Mouse (Mus musculus) neural tube, embryonic 13.5 days (tissue): ENCODE measurements around the gene Bank1. TPM values are rescaled to one million over a fixed set of nuclear protein-coding genes. Genes with fewer than 3 reads are reported as not detected.

Source experiments
- ATAC-seq: fragments of 200-750 bp; cut with Nextera tagmentation; 2 replicates; pipeline ENCODE4 v1.8.0; 2017; ENCODE audit warnings: low read depth, mild to moderate bottlenecking, moderate TSS enrichment, moderate library complexity
- H3K27ac ChIP-seq: fragments of 300-500 bp; sonication (generic); replicated peaks from 2 replicates; pipeline ENCODE4 v1.5.1; 2015; ENCODE audit warnings: moderate library complexity, mild to moderate bottlenecking, inconsistent platforms
- H3K27me3 ChIP-seq: fragments of 300-500 bp; sonication (generic); 2 replicates; pipeline ENCODE4 v1.6.1; 2015; ENCODE audit warnings: mild to moderate bottlenecking, inconsistent platforms
- H3K36me3 ChIP-seq: fragments of 300-500 bp; sonication (generic); 2 replicates; pipeline ENCODE4 v1.6.1; 2015; ENCODE audit warnings: mild to moderate bottlenecking, inconsistent platforms
- H3K4me1 ChIP-seq: fragments of 300-500 bp; sonication (generic); replicated peaks from 2 replicates; pipeline ENCODE4 v1.6.1; 2015; ENCODE audit warnings: inconsistent platforms
- H3K4me2 ChIP-seq: fragments of 300-500 bp; sonication (generic); 2 replicates; pipeline ENCODE4 v1.6.1; 2015; ENCODE audit warnings: inconsistent platforms, mild to moderate bottlenecking, moderate library complexity
- H3K4me3 ChIP-seq: fragments of 300-500 bp; sonication (generic); 2 replicates; pipeline ENCODE4 v1.5.1; 2015; ENCODE audit warnings: mild to moderate bottlenecking, inconsistent platforms
- H3K9ac ChIP-seq: fragments of 300-500 bp; sonication (generic); 2 replicates; pipeline ENCODE4 v1.6.1; 2015; ENCODE audit warnings: moderate library complexity, mild to moderate bottlenecking, inconsistent platforms
- H3K9me3 ChIP-seq: fragments of 300-500 bp; sonication (generic); 2 replicates; pipeline ENCODE4 v1.6.1; 2016; ENCODE audit warnings: inconsistent platforms
- WGBS: fragments of 180-500 bp; shearing (Covaris S2); methylation state at CpG from one replicate; pipeline ENCODE4 v1.1.7; 2015; 5-methylcytosine and 5-hydroxymethylcytosine counted together
- polyA plus RNA-seq: library from polyadenylated mRNA; unstranded; fragments of >200 nt; fragmentation: Nextera tagmentation; extraction: Ambion mirVana; gene quantifications from 2 replicates; pipeline ENCODE4 v1.2.1, GENCODE M21; 2015

Gene Bank1
- polyA plus RNA-seq, 1 experiment from 2014 or later, result 0.64 TPM

DNA sequence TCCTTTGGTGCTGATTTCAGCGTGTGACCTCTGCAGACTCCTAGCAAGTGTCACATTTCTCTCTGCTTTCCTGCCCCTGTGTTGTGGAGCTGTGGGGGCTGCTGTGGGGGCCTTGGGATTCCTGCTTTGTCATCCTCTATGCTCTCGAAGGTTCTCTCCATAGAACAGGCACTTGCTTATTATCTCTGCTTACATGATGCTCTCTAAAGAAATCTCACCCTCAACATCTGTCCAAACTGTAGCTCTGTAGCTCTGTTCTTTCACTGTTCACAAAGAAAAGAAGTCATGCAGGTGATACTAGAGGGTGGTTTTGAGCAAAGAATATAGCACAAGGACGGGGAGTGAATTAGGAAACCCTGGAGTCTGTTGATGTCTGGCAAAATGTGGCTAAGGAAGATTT is 288.6 kb downstream of the Bank1 start:
- H3K4me1 ChIP-seq, result no peaks in the 10 kb centered on the region
- no peak overlapping the region for H3K4me2 ChIP-seq
- no peak overlapping the region for H3K9ac ChIP-seq
- ATAC-seq, result no peak
- no peaks in the 10 kb centered on the region for H3K36me3 ChIP-seq
- H3K27me3 ChIP-seq, result no peaks in the 10 kb centered on the region
- no peak overlapping the region for H3K4me3 ChIP-seq
- 60% methylated on average over 3 of the region's 3 CpGs for WGBS
- no peak overlapping the region for H3K27ac ChIP-seq
- H3K9me3 ChIP-seq, result no peaks in the 10 kb centered on the region

DNA sequence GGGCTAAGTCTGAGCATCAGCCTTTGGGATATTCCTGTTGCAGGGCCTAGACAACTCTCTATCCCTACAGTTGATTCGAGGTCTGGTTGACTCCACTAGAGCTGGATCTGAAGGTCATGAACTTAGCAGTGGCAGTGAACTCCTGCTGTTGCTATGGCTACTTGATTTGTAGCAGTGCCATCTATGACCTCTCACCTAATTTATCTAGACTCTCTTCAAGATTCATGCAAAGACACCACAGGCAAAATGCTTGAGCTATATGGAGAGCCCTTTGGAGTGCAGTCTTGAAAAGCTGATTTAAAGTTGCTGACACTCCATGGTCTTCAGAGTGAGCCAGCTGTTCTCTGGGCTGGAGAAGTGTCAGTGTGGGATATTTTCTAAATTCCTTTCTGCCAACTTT is 290.1 kb downstream of the Bank1 start:
- no peak overlapping the region for H3K4me2 ChIP-seq
- H3K4me1 ChIP-seq, result no peaks in the 10 kb centered on the region
- WGBS, result 33% methylated on average over 1 of the region's 1 CpGs
- H3K4me3 ChIP-seq, result no peak overlapping the region
- H3K9ac ChIP-seq, result no peak overlapping the region
- no peaks in the 10 kb centered on the region for H3K9me3 ChIP-seq
- H3K27me3 ChIP-seq, result no peaks in the 10 kb centered on the region
- ATAC-seq, result no peak
- no peak overlapping the region for H3K27ac ChIP-seq
- no peaks in the 10 kb centered on the region for H3K36me3 ChIP-seq

DNA sequence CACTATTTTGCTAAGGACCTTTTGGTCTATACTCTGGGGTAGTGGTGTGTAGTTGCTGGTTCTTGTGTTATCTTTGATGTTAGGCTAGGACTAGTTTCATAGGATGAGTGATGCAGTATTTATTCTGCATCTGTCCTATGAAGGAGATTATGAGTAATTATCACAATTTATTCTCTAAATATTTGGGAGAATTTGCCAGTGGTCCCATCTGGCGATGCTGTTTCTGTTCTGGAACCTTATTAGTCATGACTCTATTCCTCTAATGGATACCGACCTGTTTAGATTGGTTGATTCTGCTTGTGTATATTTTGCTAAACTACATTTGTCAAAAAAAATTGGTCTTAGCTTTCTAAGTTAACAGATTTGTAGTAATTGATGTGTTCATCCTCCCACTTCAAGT is 301.0 kb downstream of the Bank1 start:
- H3K36me3 ChIP-seq, result no peaks in the 10 kb centered on the region
- H3K9ac ChIP-seq, result no peak overlapping the region
- no peaks in the 10 kb centered on the region for H3K27me3 ChIP-seq
- H3K4me2 ChIP-seq, result no peak overlapping the region
- H3K27ac ChIP-seq, result no peak overlapping the region
- no peak overlapping the region for H3K4me3 ChIP-seq
- H3K9me3 ChIP-seq, result no peaks in the 10 kb centered on the region
- no peaks in the 10 kb centered on the region for H3K4me1 ChIP-seq
- ATAC-seq, result no peak
- 90% methylated on average over 2 of the region's 2 CpGs for WGBS

DNA sequence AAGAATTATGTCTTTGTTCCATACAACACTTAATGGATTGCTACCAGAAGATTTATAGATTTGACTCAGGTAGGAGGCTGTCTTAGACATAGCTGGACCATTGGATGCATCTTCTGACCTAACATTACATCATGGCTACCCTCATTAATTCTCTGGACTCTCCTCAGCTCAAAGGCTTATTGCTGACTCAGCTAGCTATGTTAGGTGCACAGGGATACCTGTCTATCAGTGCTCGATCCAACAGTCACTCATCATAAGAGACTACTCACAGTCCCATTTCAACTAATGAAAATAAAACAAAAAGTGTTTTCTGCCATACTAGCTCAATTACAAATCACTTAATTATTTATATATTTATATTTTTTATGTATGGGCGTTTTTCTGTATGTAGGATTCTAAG is 308.3 kb downstream of the Bank1 start:
- Histone ChIP-seq H3K4me2 (no peak overlapping the region), H3K9me3 (no peaks in the 10 kb centered on the region), H3K9ac (no peak overlapping the region), H3K27me3 (no peaks in the 10 kb centered on the region), H3K4me3 (no peak overlapping the region), H3K27ac (no peak overlapping the region), H3K4me1 (no peaks in the 10 kb centered on the region), H3K36me3 (no peaks in the 10 kb centered on the region)
- no peak for ATAC-seq
- 87% methylated on average over 2 of the region's 2 CpGs for WGBS

DNA sequence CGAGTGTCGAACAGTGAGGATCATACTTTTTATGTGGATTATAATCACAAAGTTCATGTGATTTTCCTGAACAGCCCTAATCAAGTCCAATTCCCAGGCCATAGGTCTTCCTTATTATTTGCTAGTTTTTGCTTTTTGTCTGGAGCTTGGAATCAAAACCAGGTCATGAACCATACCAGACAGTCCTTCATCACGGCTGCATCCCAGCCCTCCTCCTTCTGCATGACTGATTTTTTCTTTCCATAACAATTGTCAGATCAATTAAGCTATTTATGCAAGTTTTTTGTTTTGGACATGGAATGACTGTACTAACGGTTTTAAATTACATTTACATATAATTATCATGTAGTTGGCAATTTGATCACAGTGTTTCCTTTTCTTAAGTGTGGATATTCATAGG is 315.2 kb downstream of the Bank1 start:
- no peaks in the 10 kb centered on the region for H3K9me3 ChIP-seq
- no peak overlapping the region for H3K9ac ChIP-seq
- no peak overlapping the region for H3K4me2 ChIP-seq
- 80% methylated on average over 4 of the region's 4 CpGs for WGBS
- H3K36me3 ChIP-seq, result no peaks in the 10 kb centered on the region
- H3K27me3 ChIP-seq, result no peaks in the 10 kb centered on the region
- no peak overlapping the region for H3K27ac ChIP-seq
- ATAC-seq, result no peak
- H3K4me3 ChIP-seq, result no peak overlapping the region
- H3K4me1 ChIP-seq, result peaks cover 13% of the 10 kb centered on the region

DNA sequence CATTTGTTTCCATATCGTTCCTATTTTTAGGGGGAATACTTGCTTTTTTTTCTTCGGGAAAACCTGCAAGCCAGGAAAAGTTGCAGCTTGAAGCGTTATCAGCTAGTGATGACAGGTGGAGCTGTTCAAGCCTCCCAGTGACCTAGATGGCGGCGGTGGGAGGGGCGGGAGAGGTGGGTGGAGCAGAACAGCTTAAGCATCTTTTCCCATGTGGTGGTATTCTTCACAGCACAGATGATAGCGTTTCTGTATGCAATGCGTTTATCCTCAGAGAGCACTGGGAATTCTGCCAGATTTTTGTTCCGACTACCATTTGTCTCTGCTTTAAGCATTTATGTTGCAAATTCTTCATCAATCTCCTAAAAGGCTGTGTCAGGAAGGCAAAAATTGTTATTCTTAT is 318.0 kb downstream of the Bank1 start:
- H3K27ac ChIP-seq, result 0 out of 2 replicates have a peak overlapping the region, but pooled peaks have one; percentile 18
- H3K9ac ChIP-seq, result no peak overlapping the region
- no peaks in the 10 kb centered on the region for H3K9me3 ChIP-seq
- H3K4me2 ChIP-seq, result peak overlapping the region; percentile 32
- H3K4me1 ChIP-seq, result peaks cover 13% of the 10 kb centered on the region
- H3K4me3 ChIP-seq, result no peak overlapping the region; the same call in 1 of the 2 replicates
- WGBS, result 31% methylated on average over 9 of the region's 9 CpGs
- H3K36me3 ChIP-seq, result no peaks in the 10 kb centered on the region
- ATAC-seq, result peak; percentile 77; the same call in 1 of the 2 replicates
- no peaks in the 10 kb centered on the region for H3K27me3 ChIP-seq

DNA sequence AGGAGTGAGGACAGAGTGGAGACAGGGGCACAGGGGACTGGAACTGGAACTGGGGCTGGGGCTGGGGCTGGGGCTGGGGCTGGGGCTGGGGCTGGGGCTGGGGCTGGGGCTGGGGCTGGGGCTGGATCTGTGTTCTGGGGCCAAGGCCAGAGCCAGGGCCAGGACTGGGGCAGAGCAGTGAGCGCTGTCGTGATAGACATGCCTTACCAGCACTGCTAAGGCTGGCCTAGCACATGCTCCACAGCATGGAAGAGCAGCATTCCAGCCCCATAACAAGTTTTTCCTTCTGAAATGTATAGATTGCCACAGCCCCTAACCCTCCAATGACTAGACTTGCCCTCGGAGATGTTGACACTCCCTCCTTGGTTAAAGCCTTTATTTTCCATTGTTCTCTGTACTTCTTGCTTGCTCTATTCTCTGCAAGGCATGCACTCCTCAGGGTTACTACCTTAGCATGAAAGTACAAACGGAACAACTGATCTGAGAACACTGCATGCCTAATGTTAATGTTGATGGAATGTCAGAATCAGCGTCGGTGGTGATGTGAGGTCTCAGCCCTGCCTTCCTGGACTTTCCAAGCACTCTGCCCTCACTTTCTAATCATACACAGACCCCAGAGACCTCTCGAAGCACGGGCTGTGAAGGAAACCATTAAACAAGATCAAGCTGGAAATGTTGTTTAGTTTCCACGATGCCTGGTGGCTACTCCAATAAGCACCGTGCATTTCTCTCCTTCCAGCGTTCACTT is 318.6 kb downstream of the Bank1 start:
- no peak; the same call in 1 of the 2 replicates for ATAC-seq
- Histone ChIP-seq H3K4me3 (no peak overlapping the region), H3K4me1 (peaks cover 13% of the 10 kb centered on the region), H3K4me2 (peak overlapping the region; percentile 32), H3K9me3 (no peaks in the 10 kb centered on the region), H3K36me3 (no peaks in the 10 kb centered on the region), H3K27ac (peak overlapping the region; percentile 46; the same call in 1 of the 2 replicates), H3K27me3 (no peaks in the 10 kb centered on the region), H3K9ac (no peak overlapping the region)
- WGBS, result 68% methylated on average over 11 of the region's 11 CpGs
